Mouse (Mus musculus) ES-E14 (cell line): Measurements from ENCODE around the gene Oasl2.

ENCODE experiments used
- HCFC1 ChIP-seq: IDR thresholded peaks from 2 replicates; pipeline ENCODE4 v1.6.1; 2012; ENCODE audit warnings: low read length, inconsistent platforms, borderline replicate concordance; ENCODE audit not compliant: insufficient read depth
- MAFK ChIP-seq: IDR thresholded peaks from 2 replicates; pipeline ENCODE4 v1.6.1; 2014; ENCODE audit warnings: mild to moderate bottlenecking, low read depth, low read length, inconsistent platforms; ENCODE audit not compliant: insufficient read depth
- ZC3H11A ChIP-seq: IDR thresholded peaks from 2 replicates; pipeline ENCODE4 v1.6.1; 2012; ENCODE audit warnings: low read depth, mild to moderate bottlenecking, inconsistent platforms, low read length, borderline replicate concordance

GRCm38 (mm10) chr5:114933206-114933605 is 36.5 kb downstream of the Oasl2 start:
- TF ChIP-seq HCFC1 (no peak), MAFK (no peak), ZC3H11A (no peak)
